8 mouse cellular contexts compared by ENCODE assay signal in genomic region chr14:27428573-27428972, GRCm38 (mm10). TPM values are rescaled to one million over a fixed set of nuclear protein-coding genes. Genes with fewer than 3 reads are reported as not detected.
A peak's percentile ranks its signal among the peaks of the same experiment; 100 is the strongest.
DNase-seq lines count a peak whose midpoint lies in the region; ATAC-seq and TF ChIP-seq lines count a peak whose summit lies in the region.

Gene Fam208a, plus strand, starts transcription at chr14:27428834.

- DNase-seq in MN1 (ENCODE audit: low spot score): peak; percentile 89
- DNase-seq in cerebellum, adult 8-10 months: peak; percentile 93
- peak; percentile 87 for DNase-seq in forelimb bud, embryonic 11.5 days (ENCODE audit: low read depth, low spot score)
- peak; percentile 92 for DNase-seq in layer of hippocampus, adult 8-10 months (ENCODE audit: low spot score in 2 of 2)
- DNase-seq in lung, embryonic 14.5 days: peak; percentile 95
- peak; percentile 90 to 92 for DNase-seq in thymus, adult 18-20 months

- TF ChIP-seq CTCF in lung, embryonic 14.5 days (IDR thresholded peaks at IDR 0.05; ENCODE audit: low read depth): no peak

- H3K9ac ChIP-seq in lung, embryonic 14.5 days: peak within 1 kb of the TSS; percentile 91

- WGBS in lung, embryonic 14.5 days: under 1% methylated on average over 43 of the region's 43 CpGs

- peak within 1 kb of the TSS; percentile 91 for H3K4me2 ChIP-seq in lung, embryonic 14.5 days

- peaks cover 15% of the 10 kb centered on the region; the same call in 1 of the 2 replicates for H3K36me3 ChIP-seq in lung, embryonic 14.5 days (ENCODE audit: insufficient read depth)

- peak; percentile 92 to 94 for ATAC-seq in hematopoietic stem cell, adult 5-6 weeks (replicated peaks in 1 of 2; ENCODE audit: insufficient read depth in 1 of 2, low FRiP score in 2 of 2, low TSS enrichment in 1 of 2, low read depth in 1 of 2, poor library complexity in 2 of 2, severe bottlenecking in 2 of 2)
- peak; percentile 96 for ATAC-seq in lung, embryonic 14.5 days (ENCODE audit: insufficient read depth)
- ATAC-seq in neutrophil, adult 5-6 weeks (ENCODE audit: extremely low read depth, insufficient number of reproducible peaks, low FRiP score, poor library complexity, severe bottlenecking): peak; percentile 94

- peak within 1 kb of the TSS; percentile 100 for H3K27ac ChIP-seq in lung, embryonic 14.5 days (ENCODE audit: low read depth)

- peaks cover 20% of the 10 kb centered on the region for H3K9me3 ChIP-seq in lung, embryonic 14.5 days (ENCODE audit: low read depth, low read length)

- no peaks in the 10 kb centered on the region for H3K4me1 ChIP-seq in lung, embryonic 14.5 days (ENCODE audit: insufficient read depth)

- peak within 1 kb of the TSS; percentile 69 for H3K4me3 ChIP-seq in lung, embryonic 14.5 days (ENCODE audit: low read depth, low read length)

- H3K27me3 ChIP-seq in lung, embryonic 14.5 days (ENCODE audit: insufficient read depth, low read length): no peaks in the 10 kb centered on the region

RNA-seq across cellular contexts. Expression of gene Fam208a, which starts in this region (rescaled TPM):
- total RNA-seq in hematopoietic stem cell, adult 5-6 weeks (2017): 39.2 and 48.5 TPM in 2 replicates
- total RNA-seq in layer of hippocampus, adult 8-10 months (2022): 10 to 100 TPM; 27.0 to 38.8 (median 33.1) TPM
- 13.7 and 14.6 TPM in 2 replicates for polyA plus RNA-seq in lung, embryonic 14.5 days (2014; fragmentation: Nextera tagmentation; extraction: Ambion mirVana)
- 89.9 and 91.2 TPM in 2 replicates for total RNA-seq in neutrophil, adult 5-6 weeks (2017)

Comparison
In these comparisons a context has a peak if more than half of its experiments do, and no peak if none do; other contexts are left out.
1. Peak in every context shown above with its lines: DNase-seq, ATAC-seq, H3K4me3 ChIP-seq and H3K27ac ChIP-seq.